Mouse (Mus musculus): ENCODE data around the gene Rhbg. TPM values are rescaled to one million over a fixed set of nuclear protein-coding genes. Genes with fewer than 3 reads are reported as not detected.

Gene Rhbg
- total RNA-seq, 2 experiments from 2014 or later, result 11.2 to 17.8 TPM

DNA sequence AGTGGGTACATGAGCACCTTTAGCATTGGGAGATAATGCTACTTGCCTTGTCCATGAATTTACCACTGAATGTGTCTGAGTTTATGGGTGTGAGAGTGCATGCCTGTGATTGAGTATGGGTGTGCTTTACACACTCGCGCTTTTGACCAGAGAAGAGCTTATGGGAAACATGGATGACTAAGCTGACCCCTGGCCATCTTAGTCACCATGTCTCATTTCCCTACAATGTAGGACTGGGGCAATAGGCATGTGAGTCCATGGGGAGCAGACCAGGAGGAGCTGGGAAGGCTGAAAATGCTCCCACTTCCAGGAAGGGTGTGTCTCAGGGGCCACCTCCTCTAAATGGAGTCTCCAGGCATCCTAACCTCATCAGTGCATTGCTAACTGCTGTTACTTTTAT is 44.4 kb downstream of the Rhbg start:
- no peak for DNase-seq (ENCODE audit: low spot score in 2 of 2)

DNA sequence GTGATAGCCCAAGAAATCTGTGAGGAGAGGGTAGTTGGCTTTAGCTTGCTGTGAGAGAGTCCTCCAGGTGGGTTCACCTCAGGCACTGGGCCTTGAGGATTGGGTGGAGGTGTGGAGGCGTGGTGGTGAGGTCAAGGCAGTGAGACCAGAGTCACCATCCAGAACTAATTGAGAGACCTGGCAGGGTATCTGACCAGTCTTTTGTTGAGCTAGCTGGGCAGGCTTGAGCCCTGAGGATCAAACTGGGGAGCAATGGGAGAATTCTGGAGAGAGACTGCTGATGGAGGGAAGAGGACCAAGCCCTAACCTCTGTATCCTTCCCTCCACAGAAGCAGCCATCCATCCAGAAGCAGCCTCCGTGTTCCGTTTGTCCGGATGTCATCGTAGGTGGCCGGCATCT is 45.2 kb downstream of the Rhbg start:
- no peak for DNase-seq (ENCODE audit: low spot score in 2 of 2)

DNA sequence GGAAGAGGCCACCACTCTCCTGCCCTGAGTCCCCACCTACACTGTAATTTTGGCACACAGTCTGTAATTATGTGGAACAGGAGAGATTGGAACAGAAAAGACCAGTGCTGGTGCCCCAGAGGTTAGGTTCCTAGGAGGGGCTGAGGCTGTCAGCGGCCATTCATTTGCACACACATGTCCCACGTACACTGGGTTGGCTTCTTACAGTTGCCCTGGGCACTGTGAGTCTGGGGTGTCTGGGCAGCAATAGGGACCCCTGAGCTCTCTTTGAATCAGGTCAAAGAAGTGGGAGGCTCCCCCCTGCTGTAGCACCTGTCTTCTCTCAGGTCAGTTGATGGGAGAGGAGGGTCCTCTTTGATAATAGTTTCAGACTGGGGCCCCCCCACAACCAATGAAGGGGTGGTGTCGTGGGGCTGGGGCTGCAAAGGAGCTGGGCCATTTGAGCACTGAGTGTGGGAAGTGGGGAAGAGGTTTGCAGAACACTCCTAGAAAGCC is 46.2 kb downstream of the Rhbg start:
- DNase-seq (ENCODE audit: low spot score in 2 of 2), result no peak

DNA sequence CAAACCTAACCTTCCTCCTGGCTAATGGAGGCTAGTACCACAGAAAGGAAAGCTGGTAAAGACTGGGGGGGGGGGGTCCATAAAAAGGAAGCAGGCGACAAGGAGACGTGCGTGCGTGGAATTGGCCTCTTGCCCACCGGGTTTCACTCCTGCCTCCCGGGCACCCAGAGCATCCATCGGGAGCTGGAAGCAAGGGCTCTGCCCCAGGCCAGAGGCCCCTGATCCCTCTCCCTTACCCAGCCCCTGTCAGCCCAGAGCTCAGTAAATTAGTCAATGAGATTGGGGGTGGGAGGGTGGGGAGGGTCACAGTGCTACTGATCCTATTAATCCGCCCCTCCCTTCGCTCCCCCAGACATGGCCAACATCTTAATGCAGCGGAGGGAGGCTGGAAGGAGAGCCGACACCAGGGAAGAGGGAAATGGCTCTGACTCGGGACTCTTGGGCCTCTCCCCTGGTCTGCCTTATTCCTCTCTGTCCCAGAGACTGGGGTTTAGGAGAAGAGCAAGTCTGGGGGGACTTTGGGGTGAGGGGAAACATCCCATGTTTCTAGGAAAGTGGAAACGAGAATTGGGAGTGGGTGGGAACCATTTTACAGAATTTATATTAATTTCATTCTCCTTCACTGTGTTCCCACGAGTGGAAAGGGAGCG is 46.9 kb downstream of the Rhbg start:
- no peak for DNase-seq (ENCODE audit: low spot score in 2 of 2)

DNA sequence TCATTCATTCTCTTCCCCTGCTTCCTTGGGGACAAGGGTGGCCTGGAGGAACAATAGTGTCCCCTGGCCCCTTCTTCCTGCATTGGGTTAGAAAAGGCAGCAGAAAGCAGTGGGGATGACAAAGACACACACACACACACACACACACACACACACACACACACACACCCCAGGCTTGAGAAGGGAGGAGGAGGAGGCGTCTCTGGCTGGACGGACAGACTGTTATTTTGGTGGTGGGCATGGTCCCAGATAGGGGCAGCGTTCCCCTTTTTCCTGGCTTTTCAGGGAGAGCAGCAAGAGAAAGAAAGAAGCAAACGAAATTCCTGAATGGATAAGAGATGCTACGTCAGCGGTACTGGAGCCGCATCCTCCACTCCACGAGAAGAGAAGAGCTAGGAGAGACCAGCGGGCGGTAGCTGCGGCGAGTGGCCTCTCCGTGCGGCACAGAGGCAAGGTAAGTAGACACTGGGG is 47.6 kb downstream of the Rhbg start:
- no peak for DNase-seq (ENCODE audit: low spot score in 2 of 2)

DNA sequence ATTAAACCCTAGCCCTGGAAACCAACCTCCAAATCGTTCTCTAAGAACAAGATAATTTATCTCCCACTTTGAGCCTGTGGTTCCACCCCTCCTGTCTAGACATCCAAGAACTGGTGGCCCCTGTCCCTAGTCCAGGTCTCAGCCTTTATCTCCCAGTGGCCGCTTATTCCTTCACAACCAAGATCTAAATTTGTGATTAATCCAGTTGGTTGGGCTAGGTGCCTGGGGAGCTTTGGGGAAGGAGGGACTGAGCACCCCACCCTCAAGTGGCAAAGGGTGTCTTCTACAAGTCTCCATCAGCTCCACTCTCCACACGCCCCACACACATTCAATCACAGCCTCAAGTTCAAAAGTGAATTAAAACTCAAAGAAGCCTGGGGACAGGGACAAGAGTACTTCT is 48.0 kb downstream of the Rhbg start:
- no peak for DNase-seq (ENCODE audit: low spot score in 2 of 2)

DNA sequence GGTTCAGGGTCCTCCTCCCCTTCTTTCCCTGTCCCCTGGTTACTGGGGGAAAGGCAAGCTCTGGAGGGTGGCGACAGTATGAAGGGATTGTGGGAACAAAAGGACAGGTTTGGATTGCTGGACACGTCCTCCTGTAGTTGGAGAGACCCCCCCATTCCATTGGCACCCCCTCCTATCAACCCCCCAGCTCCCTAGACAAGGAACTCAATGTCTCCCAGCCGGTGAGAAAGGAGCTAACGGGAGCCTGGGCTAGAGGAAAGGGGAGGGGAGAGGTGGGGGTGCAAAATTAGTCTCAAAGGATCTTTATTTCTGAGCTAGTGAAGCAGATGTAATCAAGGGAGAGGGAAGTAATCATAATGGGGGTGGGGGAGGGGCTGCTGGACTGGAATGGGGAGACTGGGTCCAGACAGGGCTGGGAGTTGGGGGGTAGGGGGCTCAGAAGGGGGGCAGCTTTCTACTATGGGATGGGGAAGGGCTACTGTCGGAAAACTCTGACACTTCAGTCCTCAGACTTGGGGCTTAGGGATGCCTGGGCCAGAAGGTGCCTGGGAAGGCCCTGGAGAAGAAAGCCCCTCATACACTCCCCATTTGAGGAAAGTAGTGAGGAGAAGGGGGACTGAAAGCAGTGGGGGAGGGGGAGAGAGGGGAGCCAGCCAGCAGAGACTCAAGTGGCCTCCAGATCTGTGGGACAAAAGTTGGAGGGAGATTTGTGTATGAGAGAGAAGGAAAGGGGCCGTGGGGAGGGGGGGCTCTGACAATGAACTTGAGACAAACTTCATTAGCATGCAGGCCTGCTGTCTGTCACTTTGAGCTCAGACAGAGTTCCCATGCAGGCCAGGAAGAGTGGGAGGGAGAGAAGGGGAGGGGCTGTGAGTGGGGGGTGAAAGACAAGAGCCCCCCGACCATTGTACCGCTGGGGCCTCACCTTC is 48.7 kb downstream of the Rhbg start:
- DNase-seq (ENCODE audit: low spot score in 2 of 2), result no peak

DNA sequence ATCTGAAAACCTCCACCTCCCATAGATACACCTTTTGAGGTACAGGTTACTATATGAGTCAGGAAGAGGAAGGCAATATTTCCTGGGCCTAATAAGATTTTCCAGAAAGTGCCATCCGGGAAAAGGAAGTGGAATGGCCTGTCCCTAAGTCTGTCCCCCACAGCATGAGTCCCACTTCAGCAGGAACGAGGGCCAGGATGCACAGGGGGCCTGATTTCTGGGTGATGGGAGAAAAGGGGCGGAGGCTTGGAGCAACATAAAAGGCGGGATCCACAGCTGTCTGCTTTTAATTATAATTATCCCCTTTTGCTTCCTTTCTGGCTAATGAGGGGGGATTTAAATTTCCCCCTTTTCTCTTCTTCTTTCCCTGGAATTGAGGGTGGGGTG is 49.3 kb downstream of the Rhbg start:
- DNase-seq (ENCODE audit: low spot score in 2 of 2), result no peak

DNA sequence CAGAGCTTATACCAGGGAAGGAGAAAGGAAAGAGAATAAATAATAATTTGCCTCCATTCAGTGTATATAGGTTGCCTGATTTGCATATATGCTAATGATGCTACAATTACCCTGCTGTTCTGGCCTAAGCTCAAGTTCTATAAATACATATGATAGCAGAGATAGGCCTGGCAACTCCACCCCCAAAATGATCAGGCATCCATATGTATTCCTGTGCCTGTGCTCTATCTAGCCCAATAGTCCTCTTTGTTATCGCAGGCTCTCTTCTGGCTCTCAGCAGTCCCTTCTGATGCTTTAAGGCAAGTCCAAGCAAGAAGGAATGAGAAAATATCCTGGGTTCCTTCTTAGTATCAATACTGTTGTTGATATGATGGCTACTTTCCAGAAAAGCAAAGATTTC is 49.8 kb downstream of the Rhbg start:
- DNase-seq (ENCODE audit: low spot score in 2 of 2), result no peak

DNA sequence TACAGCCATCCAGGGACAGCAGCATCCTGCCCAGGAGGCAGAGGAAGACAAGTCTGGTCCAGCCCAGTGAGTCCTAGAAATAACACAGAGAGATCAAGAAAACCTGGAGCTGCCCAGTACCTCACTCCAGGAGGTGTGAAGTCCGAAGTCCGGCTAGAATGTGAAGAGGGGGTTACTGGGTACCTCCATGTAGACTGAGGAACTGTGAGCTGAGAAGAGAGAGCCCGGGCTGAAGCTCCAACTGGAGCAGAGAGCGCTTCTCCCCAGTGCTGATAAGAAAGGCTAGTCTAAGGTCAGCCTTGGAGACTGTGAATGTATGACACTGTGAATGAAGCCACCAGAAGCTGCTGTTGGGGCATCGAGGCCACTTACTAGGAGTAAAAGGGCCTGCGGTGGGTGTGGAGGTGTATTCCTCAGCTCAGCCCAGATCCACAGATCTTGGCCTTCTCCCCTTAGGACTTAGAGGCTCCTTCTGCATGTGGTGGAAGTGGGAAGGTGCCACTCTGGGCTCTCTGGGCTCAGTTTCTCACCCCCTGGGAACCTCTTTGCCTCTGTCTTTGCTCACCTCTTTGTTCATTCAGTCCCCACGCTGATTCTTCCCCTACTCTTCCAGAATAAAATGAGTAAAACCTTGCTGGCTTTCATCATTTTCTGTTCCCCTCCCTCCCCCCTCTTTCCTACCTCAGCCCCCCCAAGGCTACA is 50.4 kb downstream of the Rhbg start:
- no peak for DNase-seq (ENCODE audit: low spot score in 2 of 2)

DNA sequence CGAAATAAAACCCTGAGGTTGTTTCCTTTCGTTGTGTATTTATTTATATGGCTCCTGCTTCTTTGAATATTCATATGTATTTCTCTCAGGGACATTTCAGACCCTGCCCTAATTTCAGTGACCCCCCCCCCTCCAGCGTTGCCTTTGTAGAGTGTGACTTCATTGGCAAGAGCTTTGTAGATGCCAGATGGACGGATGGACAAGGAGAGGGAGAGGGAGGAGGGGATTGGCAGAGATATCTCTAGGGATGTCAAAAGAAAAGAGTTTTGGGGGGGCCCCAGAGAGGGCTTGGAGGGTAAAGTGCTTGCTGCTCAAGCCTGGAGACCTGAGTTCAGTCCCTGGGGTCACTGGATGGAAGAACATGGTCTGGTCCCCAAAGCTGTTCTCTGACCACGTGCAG is 51.1 kb downstream of the Rhbg start:
- DNase-seq (ENCODE audit: low spot score in 2 of 2), result no peak

DNA sequence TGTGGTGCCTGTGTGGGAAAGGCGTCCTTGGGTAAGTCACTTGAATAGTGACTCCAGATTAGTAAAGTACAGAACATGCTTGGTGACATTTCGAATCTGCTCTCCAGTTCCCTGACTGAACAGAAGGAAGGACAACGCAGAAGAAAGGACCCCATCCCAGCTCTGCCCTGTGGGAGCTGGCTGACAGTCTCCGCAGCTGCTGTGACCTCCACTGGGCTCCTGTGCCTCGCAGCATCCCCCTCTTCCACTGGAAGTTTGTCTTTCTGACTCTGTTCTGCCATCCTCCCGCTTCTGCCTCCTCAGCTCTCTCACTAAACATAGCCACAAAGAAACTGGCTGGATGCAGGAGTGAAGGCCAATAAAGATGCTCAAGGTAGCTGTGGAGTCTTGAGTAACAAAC is 51.5 kb downstream of the Rhbg start:
- no peak for DNase-seq (ENCODE audit: low spot score in 2 of 2)

DNA sequence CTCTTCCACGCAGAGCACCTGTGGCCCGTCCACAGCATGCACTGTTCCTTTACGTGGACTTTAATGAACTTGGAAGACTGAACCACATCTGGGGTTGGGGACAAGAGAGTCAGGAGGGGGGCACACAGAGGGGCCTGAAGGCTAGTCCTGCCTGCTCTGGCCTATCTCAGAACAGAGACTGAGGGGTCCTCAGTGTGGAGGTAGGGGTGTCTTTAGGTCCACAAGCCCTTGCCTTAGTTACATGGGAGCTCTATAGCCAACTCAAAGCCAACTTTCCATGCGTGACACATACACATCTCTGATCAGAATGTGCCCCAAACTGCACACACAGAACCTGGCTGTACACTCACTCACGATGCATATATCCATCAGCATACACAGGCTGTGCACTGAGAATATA is 52.9 kb downstream of the Rhbg start:
- no peak for DNase-seq (ENCODE audit: low spot score in 2 of 2)

DNA sequence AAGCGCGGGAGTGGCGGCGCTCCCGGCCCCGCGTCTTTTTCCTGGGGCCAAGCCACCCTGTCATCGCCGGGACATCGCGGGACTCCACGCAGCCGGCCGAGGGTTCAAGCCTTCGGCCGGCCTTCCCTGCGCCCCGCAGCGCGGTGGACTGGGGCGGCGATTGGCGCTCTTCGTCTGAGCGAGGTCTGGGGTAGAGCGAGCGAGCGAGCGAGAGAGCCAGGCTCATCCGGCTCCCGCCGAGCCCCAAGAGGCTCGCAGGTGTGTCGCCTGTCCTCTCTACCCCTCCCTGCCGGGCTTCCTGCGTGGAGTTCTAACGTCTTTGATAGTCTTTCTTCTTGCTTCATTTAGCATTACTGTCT is 53.6 kb downstream of the Rhbg start:
- no peak for DNase-seq (ENCODE audit: low spot score in 2 of 2)

DNA sequence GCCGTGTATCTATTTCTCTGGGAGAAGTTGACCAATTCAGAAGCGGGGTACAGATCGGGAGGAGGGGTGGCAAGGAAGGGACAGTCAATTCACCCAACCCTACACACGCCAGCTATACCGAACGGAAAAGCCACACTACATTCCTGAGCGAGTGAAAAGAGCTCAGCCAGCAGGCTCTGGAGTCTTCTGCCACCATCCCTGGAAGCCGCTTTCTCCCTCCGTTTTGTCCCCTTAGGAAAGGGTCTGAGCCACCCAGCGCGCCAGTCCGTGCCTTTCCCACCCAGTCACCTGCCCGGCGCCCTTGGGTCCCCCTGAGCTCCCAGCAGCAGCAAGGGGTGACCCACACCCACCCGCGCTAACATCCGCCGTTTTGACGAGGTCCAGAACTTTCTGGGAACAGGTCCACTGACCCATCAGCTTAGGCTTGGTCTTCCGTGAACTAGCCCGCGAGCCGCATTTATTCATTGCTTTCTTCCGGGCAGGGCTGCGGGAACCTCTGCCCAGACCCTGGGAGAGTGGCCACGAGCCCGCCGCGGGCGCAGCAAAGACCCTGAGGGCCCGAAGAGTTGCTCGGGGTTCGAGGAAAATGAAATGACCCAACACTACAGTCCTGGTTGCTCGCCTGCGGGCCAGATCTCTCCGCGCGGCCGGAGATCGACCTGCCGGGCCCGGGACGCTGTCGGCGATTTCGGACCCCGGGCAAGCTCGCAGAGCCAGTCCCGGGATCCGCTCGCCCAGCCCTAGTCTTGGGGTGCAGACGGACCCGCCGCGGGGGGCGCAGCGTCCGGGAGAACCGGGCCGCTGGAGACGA is 54.1 kb downstream of the Rhbg start:
- peak in 1 of 2 experiments; percentile 16 for DNase-seq (ENCODE audit: low spot score in 2 of 2)

DNA sequence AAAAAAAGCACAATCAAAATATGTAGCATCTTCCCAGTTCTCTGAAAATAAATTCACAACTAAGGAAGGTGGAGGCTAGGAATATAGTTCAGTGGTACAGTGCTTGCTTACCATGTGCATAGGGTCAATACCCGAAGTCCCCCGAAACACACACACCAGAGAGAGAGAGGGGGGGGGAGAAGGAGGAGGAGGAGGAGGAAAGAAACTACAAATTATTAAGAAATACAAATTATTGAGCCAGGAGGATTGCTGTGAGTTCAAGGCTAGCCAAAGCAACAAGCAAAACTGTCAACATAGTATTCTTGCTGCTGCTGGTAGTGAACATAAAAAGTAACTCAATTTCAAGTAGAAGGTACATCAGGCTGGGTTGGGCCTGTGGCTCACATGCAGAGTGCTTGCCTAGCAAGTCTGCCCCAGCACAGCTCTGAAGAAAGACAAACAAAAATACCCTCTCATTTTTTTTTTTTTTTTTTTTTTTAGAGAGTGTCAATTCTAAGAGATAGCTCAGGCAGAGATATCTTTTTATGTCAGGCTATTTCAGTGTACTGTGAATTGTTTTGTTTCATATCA is 54.9 kb downstream of the Rhbg start:
- no peak for DNase-seq (ENCODE audit: low spot score in 2 of 2)

DNA sequence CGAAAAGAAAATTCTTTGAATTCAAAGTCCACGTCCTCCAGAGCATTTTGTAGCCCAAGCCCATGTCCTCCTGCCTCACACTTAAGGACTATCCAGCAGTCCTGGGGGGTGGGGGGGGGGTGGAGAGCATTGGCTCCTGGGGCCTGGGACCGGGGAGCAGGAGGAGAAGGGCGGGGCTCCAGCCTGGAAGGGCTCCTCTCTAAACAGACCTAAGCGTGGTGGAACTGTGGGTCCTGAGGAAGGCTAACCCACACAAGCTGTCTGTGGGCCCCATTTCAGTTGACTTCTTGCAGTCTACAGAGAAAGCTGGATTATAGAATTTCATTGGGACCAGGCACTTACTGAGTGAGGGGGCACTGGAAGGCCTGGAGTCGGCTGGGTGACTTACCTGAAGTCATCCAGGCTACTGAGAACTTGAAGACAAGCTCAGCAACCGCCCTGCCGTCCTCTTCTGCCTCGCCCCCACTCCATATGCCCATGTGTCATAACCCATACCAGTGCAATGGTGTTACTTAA is 55.9 kb downstream of the Rhbg start:
- no peak for DNase-seq (ENCODE audit: low spot score in 2 of 2)

DNA sequence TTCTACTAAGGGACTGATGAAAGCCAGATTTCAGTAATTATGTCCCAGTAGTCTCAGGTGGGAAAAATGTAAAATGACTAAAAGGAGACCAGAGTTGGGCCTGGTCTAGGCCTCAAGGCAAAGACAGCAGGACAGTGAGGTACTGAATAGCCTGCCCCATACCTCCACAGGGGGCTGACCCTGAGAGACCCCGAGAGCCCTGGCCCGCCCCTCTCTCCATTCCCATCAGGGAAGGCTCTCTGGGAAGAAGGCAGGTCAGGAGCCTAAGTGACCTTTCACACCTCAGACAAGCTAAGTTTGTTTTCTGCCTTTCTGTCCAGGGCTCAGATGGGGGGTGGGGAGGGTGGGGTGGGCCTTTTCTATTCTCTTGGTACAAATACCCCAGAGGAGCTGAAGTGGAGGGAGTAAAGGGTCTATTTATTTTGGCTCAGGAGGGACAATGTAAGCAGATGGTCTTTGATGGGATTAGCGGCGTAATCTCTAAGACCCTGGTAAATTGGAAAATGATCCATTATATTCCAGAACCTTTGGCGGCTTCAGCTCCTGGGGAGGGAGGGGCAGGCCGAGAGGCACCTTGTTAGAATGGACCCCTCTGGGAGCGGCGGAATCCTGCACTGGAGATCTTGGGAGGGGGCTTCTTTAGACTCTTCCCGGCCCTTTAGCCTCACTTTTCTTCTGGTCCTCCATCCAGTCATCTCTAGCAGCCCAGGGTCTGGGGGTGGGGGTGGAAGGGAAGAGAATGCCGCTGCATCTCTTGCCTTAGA is 56.6 kb downstream of the Rhbg start:
- no peak for DNase-seq (ENCODE audit: low spot score in 2 of 2)

Measured in adrenal gland, adult 18-20 months (tissue).